Mouse (Mus musculus): ENCODE measurements around the gene Pfkp. TPM values are rescaled to one million over a fixed set of nuclear protein-coding genes. Genes with fewer than 3 reads are reported as not detected.

Pfkp gene
- polyA plus RNA-seq, 1 experiment from 2014 or later: 34.7 TPM

GRCm38 (mm10) chr13:6649542-6649941, 965 bp upstream of the Pfkp start:
- DNase-seq (ENCODE audit: low spot score, missing footprints) (no peak), ATAC-seq (ENCODE audit: low FRiP score) (no peak)
- Histone ChIP-seq H3K27me3 (ENCODE audit: control insufficient read depth, insufficient read depth, low read length) (0 out of 2 replicates have a peak, but pooled peaks cover 2% of the 10 kb centered on the region), H3K27ac (ENCODE audit: low read depth, low read length) (no peak overlapping the region), H3K4me3 (ENCODE audit: low read depth, low read length) (no peak overlapping the region), H3K4me2 (no peak overlapping the region), H3K9me3 (ENCODE audit: control insufficient read depth, low read length) (no peaks in the 10 kb centered on the region), H3K4me1 (ENCODE audit: control insufficient read depth, insufficient read depth, low read length) (peaks cover 2% of the 10 kb centered on the region), H3K9ac (ENCODE audit: low read length) (no peak overlapping the region), H3K36me3 (ENCODE audit: control insufficient read depth, insufficient read depth, low read length) (no peaks in the 10 kb centered on the region)
- 77% methylated on average over 3 of the region's 3 CpGs for WGBS

DNA sequence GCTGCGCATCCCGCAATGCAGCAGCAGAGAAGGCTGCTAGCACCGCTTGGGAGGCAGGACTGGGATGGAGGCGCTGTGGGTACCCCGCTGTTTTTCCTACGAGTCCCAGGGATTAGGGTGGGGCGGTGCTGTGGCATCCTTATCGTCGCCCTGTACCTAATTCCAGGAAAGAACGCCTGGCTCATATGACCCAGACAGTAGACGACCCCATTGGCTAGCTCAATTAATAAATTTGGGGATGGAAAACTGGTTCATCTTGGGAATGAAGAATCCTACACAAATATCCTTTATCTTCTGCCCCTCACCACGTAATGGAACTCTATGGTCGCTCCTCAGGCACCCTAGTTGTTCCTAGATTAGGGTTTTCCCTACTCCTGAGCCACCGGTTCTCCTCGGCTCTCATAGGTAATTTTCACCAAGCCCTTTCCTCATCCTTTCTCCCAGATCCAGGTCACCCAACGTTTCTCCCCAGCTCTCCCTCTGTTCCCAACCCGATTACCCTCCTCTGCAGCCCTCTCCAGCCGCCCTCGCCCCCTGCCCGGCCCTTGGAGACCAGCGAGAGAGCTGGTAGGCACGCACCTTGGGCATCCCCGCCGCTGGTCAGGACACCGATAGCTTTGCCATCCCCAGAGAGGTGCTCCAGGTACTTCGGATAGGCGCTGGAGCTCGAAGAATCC, 447 bp downstream of the Pfkp start:
- H3K4me2 ChIP-seq: peak overlapping the region; percentile 99
- peak; percentile 53 for ATAC-seq (ENCODE audit: low FRiP score)
- peak overlapping the region; percentile 54 for H3K9ac ChIP-seq (ENCODE audit: low read length)
- no peaks in the 10 kb centered on the region for H3K9me3 ChIP-seq (ENCODE audit: control insufficient read depth, low read length)
- peak; percentile 90 for DNase-seq (ENCODE audit: low spot score, missing footprints)
- H3K4me3 ChIP-seq (ENCODE audit: low read depth, low read length): peak overlapping the region; percentile 50
- no peak overlapping the region for H3K27ac ChIP-seq (ENCODE audit: low read depth, low read length)
- 0 out of 2 replicates have a peak, but pooled peaks cover 2% of the 10 kb centered on the region for H3K27me3 ChIP-seq (ENCODE audit: control insufficient read depth, insufficient read depth, low read length)
- no peaks in the 10 kb centered on the region for H3K36me3 ChIP-seq (ENCODE audit: control insufficient read depth, insufficient read depth, low read length)
- WGBS: 0% methylated on average over 28 of the region's 28 CpGs
- H3K4me1 ChIP-seq (ENCODE audit: control insufficient read depth, insufficient read depth, low read length): peaks cover 2% of the 10 kb centered on the region

- Histone ChIP-seq H3K4me3 (ENCODE audit: low read depth, low read length) (peak overlapping the region; percentile 50), H3K36me3 (ENCODE audit: control insufficient read depth, insufficient read depth, low read length) (no peaks in the 10 kb centered on the region), H3K9ac (ENCODE audit: low read length) (peak overlapping the region; percentile 54), H3K27me3 (ENCODE audit: control insufficient read depth, insufficient read depth, low read length) (0 out of 2 replicates have a peak, but pooled peaks cover 2% of the 10 kb centered on the region), H3K4me1 (ENCODE audit: control insufficient read depth, insufficient read depth, low read length) (peaks cover 2% of the 10 kb centered on the region), H3K9me3 (ENCODE audit: control insufficient read depth, low read length) (no peaks in the 10 kb centered on the region), H3K4me2 (peak overlapping the region; percentile 99), H3K27ac (ENCODE audit: low read depth, low read length) (no peak overlapping the region)
- DNase-seq (ENCODE audit: low spot score, missing footprints): peak; percentile 91
- WGBS: under 1% methylated on average over 39 of the region's 39 CpGs
- ATAC-seq (ENCODE audit: low FRiP score): peak; percentile 52
Measured at GRCm38 (mm10) chr13:6647067-6647991, 1.2 kb downstream of the Pfkp start.

DNA sequence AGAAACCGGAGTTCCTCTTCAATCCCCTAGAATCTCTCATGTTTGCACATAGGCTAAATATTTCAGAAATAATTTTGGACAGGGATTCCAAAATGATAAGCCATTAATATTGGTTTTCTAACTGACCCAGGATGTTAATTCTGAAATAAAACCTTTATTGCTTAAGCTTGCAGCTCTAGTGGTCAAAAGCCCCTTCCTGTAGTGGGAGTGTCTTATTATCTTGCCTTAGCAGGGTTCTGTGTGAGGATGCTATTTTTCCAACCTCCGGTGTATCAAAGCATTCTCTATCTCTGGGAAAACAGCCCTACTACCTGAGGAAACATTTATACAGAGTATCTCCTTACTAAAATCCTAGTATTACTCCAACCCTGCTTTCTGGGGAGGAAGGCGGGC, 1.9 kb downstream of the Pfkp start:
- peaks cover 2% of the 10 kb centered on the region for H3K4me1 ChIP-seq (ENCODE audit: control insufficient read depth, insufficient read depth, low read length)
- 0 out of 2 replicates have a peak, but pooled peaks cover 2% of the 10 kb centered on the region for H3K27me3 ChIP-seq (ENCODE audit: control insufficient read depth, insufficient read depth, low read length)
- no peak overlapping the region for H3K9ac ChIP-seq (ENCODE audit: low read length)
- no peaks in the 10 kb centered on the region for H3K9me3 ChIP-seq (ENCODE audit: control insufficient read depth, low read length)
- no peak overlapping the region for H3K27ac ChIP-seq (ENCODE audit: low read depth, low read length)
- peak overlapping the region; percentile 50; the same call in 1 of the 2 replicates for H3K4me3 ChIP-seq (ENCODE audit: low read depth, low read length)
- WGBS: 45% methylated on average over 3 of the region's 3 CpGs
- no peaks in the 10 kb centered on the region for H3K36me3 ChIP-seq (ENCODE audit: control insufficient read depth, insufficient read depth, low read length)
- no peak for ATAC-seq (ENCODE audit: low FRiP score)
- no peak for DNase-seq (ENCODE audit: low spot score, missing footprints)
- peak overlapping the region; percentile 99 for H3K4me2 ChIP-seq

GRCm38 (mm10) chr13:6646266-6646665, 2.3 kb downstream of the Pfkp start:
- no peak overlapping the region for H3K4me3 ChIP-seq (ENCODE audit: low read depth, low read length)
- no peak overlapping the region for H3K9ac ChIP-seq (ENCODE audit: low read length)
- H3K36me3 ChIP-seq (ENCODE audit: control insufficient read depth, insufficient read depth, low read length): no peaks in the 10 kb centered on the region
- no peak overlapping the region for H3K27ac ChIP-seq (ENCODE audit: low read depth, low read length)
- H3K27me3 ChIP-seq (ENCODE audit: control insufficient read depth, insufficient read depth, low read length): 0 out of 2 replicates have a peak, but pooled peaks cover 2% of the 10 kb centered on the region
- 73% methylated on average over 2 of the region's 2 CpGs for WGBS
- DNase-seq (ENCODE audit: low spot score, missing footprints): no peak
- H3K4me2 ChIP-seq: no peak overlapping the region
- no peaks in the 10 kb centered on the region for H3K9me3 ChIP-seq (ENCODE audit: control insufficient read depth, low read length)
- ATAC-seq (ENCODE audit: low FRiP score): no peak
- peaks cover 2% of the 10 kb centered on the region for H3K4me1 ChIP-seq (ENCODE audit: control insufficient read depth, insufficient read depth, low read length)

- no peak for ATAC-seq (ENCODE audit: low FRiP score)
- 88% methylated on average over 5 of the region's 5 CpGs for WGBS
Measured at GRCm38 (mm10) chr13:6643968-6644367, 4.6 kb downstream of the Pfkp start.

GRCm38 (mm10) chr13:6643026-6643425, 5.6 kb downstream of the Pfkp start:
- no peak overlapping the region for H3K4me3 ChIP-seq (ENCODE audit: low read depth, low read length)
- no peaks in the 10 kb centered on the region for H3K36me3 ChIP-seq (ENCODE audit: control insufficient read depth, insufficient read depth, low read length)
- H3K27ac ChIP-seq (ENCODE audit: low read depth, low read length): no peak overlapping the region
- 89% methylated on average over 4 of the region's 4 CpGs for whole genome bisulfite sequencing
- H3K9ac ChIP-seq (ENCODE audit: low read length): no peak overlapping the region
- no peaks in the 10 kb centered on the region; the same call in 1 of the 2 replicates for H3K4me1 ChIP-seq (ENCODE audit: control insufficient read depth, insufficient read depth, low read length)
- no peak for ATAC-seq (ENCODE audit: low FRiP score)
- H3K4me2 ChIP-seq: no peak overlapping the region
- no peaks in the 10 kb centered on the region for H3K9me3 ChIP-seq (ENCODE audit: control insufficient read depth, low read length)
- no peak for DNase-seq (ENCODE audit: low spot score, missing footprints)
- 0 out of 2 replicates have a peak, but pooled peaks cover 2% of the 10 kb centered on the region for H3K27me3 ChIP-seq (ENCODE audit: control insufficient read depth, insufficient read depth, low read length)

More at GRCm38 (mm10) chr13:6643968-6644367, 4.6 kb downstream of the Pfkp start:
- H3K9me3 ChIP-seq (ENCODE audit: control insufficient read depth, low read length): no peaks in the 10 kb centered on the region
- no peak overlapping the region for H3K4me3 ChIP-seq (ENCODE audit: low read depth, low read length)
- H3K27me3 ChIP-seq (ENCODE audit: control insufficient read depth, insufficient read depth, low read length): 0 out of 2 replicates have a peak, but pooled peaks cover 2% of the 10 kb centered on the region
- H3K27ac ChIP-seq (ENCODE audit: low read depth, low read length): no peak overlapping the region
- H3K4me2 ChIP-seq: no peak overlapping the region
- H3K9ac ChIP-seq (ENCODE audit: low read length): no peak overlapping the region
- H3K36me3 ChIP-seq (ENCODE audit: control insufficient read depth, insufficient read depth, low read length): no peaks in the 10 kb centered on the region
- peaks cover 2% of the 10 kb centered on the region for H3K4me1 ChIP-seq (ENCODE audit: control insufficient read depth, insufficient read depth, low read length)
- peak; percentile 4 for DNase-seq (ENCODE audit: low spot score, missing footprints)

- Histone ChIP-seq H3K4me3 (ENCODE audit: low read depth, low read length) (no peak overlapping the region), H3K4me2 (no peak overlapping the region), H3K27ac (ENCODE audit: low read depth, low read length) (no peak overlapping the region), H3K27me3 (ENCODE audit: control insufficient read depth, insufficient read depth, low read length) (0 out of 2 replicates have a peak, but pooled peaks cover 2% of the 10 kb centered on the region), H3K36me3 (ENCODE audit: control insufficient read depth, insufficient read depth, low read length) (no peaks in the 10 kb centered on the region), H3K9ac (ENCODE audit: low read length) (no peak overlapping the region), H3K9me3 (ENCODE audit: control insufficient read depth, low read length) (no peaks in the 10 kb centered on the region), H3K4me1 (ENCODE audit: control insufficient read depth, insufficient read depth, low read length) (no peaks in the 10 kb centered on the region; the same call in 1 of the 2 replicates)
- no peak for ATAC-seq (ENCODE audit: low FRiP score)
- peak; percentile 44 for DNase-seq (ENCODE audit: low spot score, missing footprints)
- WGBS: 92% methylated on average over 5 of the region's 5 CpGs
Measured at GRCm38 (mm10) chr13:6642453-6642852, 6.1 kb downstream of the Pfkp start.
